ENCODE assay signal across 8 mouse cellular contexts in the genomic region with DNA sequence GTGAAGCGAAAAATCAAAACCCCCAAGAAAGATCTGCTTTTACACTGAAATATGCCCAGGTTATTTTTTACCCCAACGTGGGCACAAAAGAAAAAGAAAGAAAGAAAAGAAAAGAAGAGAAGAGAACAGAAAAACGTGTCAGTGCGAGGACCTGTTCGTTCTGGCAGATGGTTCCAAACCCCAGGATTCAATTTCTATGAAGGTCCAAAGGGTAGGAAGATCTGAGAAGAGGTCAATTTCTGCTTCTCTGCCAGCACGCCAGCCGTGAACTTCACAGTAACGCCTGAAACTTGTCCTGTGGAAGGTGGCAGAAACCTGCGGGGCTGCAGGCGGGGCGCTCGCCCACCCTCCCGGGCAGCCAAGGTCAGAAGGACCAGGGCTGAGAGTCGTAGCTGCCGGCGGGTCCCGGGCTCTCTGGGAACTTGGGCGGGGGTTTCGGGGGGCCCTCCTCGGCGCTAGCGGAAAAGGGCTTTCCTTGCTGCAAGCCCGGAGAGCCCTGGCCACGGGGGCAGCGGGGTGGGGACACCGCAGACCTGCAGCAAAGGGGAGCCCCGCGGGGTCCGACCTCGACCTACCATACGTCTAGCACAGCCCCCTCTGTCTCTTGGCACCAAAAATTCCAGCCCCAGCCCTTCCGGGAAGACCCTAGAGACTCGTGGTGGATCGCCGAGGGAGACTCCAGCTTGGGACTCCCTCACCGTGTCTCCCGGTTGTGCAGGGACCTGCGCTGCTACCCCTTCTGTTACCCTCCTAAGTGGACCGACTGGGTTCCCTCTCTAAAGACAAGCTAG. TPM values are rescaled to one million over a fixed set of nuclear protein-coding genes. Genes with fewer than 3 reads are reported as not detected.
A peak's percentile ranks its signal among the peaks of the same experiment; 100 is the strongest.
DNase-seq lines count a peak whose midpoint lies in the region; ATAC-seq and TF ChIP-seq lines count a peak whose summit lies in the region.

No protein-coding gene starts in this region.

- H3K4me2 ChIP-seq in heart, postnatal 0 days (ENCODE audit: low read depth, low read length) = peak overlapping the region; percentile 70
- H3K4me2 ChIP-seq in midbrain, embryonic 15.5 days = peak overlapping the region; percentile 51

- peak overlapping the region; percentile 67 for H3K9ac ChIP-seq in heart, postnatal 0 days (replicated peaks; ENCODE audit: low read depth, low read length)
- peak overlapping the region; percentile 52 for H3K9ac ChIP-seq in midbrain, embryonic 15.5 days

- ATAC-seq in heart, postnatal 0 days (ENCODE audit: insufficient read depth, low read depth) = no peak; the same call in 1 of the 2 replicates
- ATAC-seq in midbrain, embryonic 15.5 days (replicated peaks) = no peak; the same call in none of the 2 replicates

- TF ChIP-seq CTCF in heart, postnatal 0 days (IDR thresholded peaks at IDR 0.05; ENCODE audit: low read depth) = no peak

- no peaks in the 10 kb centered on the region for H3K36me3 ChIP-seq in heart, postnatal 0 days (replicated peaks; ENCODE audit: control insufficient read depth, insufficient read depth, low read length)
- H3K36me3 ChIP-seq in limb, embryonic 10.5 days = no peaks in the 10 kb centered on the region
- no peaks in the 10 kb centered on the region for H3K36me3 ChIP-seq in midbrain, embryonic 15.5 days (replicated peaks)

- peak; percentile 12 for DNase-seq in gastrocnemius, postnatal 25 days
- no peak for DNase-seq in gastrocnemius, adult 18-20 months (ENCODE audit: low spot score)
- DNase-seq in 3T3-L1 (ENCODE audit: low read depth, low spot score) = peak; percentile 4
- peak; percentile 37 for DNase-seq in brain, adult 2 months (ENCODE audit: low read depth, low spot score)
- DNase-seq in heart, postnatal 0 days (ENCODE audit: low spot score) = peak; percentile 18
- no peak for DNase-seq in limb, embryonic 10.5 days (ENCODE audit: low spot score)
- DNase-seq in ovary, postnatal 36 days (ENCODE audit: low spot score) = no peak

- H3K27me3 ChIP-seq in heart, postnatal 0 days (ENCODE audit: control insufficient read depth, insufficient read depth, low read length) = no peaks in the 10 kb centered on the region
- H3K27me3 ChIP-seq in limb, embryonic 10.5 days (ENCODE audit: low read depth, poor library complexity, severe bottlenecking) = peaks cover 84% of the 10 kb centered on the region
- no peaks in the 10 kb centered on the region for H3K27me3 ChIP-seq in midbrain, embryonic 15.5 days (replicated peaks)

- H3K9me3 ChIP-seq in heart, postnatal 0 days (replicated peaks; ENCODE audit: control insufficient read depth, low read length) = no peaks in the 10 kb centered on the region
- H3K9me3 ChIP-seq in limb, embryonic 10.5 days (replicated peaks) = no peaks in the 10 kb centered on the region
- no peaks in the 10 kb centered on the region for H3K9me3 ChIP-seq in midbrain, embryonic 15.5 days

- peak overlapping the region; percentile 73 for H3K4me3 ChIP-seq in heart, postnatal 0 days (ENCODE audit: low read depth, low read length)
- H3K4me3 ChIP-seq in limb, embryonic 10.5 days = peak overlapping the region; percentile 62
- peak overlapping the region; percentile 62 for H3K4me3 ChIP-seq in midbrain, embryonic 15.5 days

- H3K4me1 ChIP-seq in heart, postnatal 0 days (ENCODE audit: control insufficient read depth, insufficient read depth) = no peaks in the 10 kb centered on the region
- H3K4me1 ChIP-seq in limb, embryonic 10.5 days = no peaks in the 10 kb centered on the region
- 0 out of 2 replicates have a peak, but pooled peaks cover 3% of the 10 kb centered on the region for H3K4me1 ChIP-seq in midbrain, embryonic 15.5 days

- no peak for TF ChIP-seq EP300 in heart, postnatal 0 days (IDR thresholded peaks at IDR 0.05; ENCODE audit: low read depth)

- 19% methylated on average over 32 of the region's 39 CpGs for WGBS in heart, postnatal 0 days
- WGBS in limb, embryonic 10.5 days = 17% methylated on average over 35 of the region's 39 CpGs
- WGBS in midbrain, embryonic 15.5 days = 20% methylated on average over 33 of the region's 39 CpGs

- peak overlapping the region; percentile 88 for H3K27ac ChIP-seq in heart, postnatal 0 days (ENCODE audit: low read depth)
- peak overlapping the region; percentile 79 for H3K27ac ChIP-seq in limb, embryonic 10.5 days
- H3K27ac ChIP-seq in midbrain, embryonic 15.5 days = peak overlapping the region; percentile 88

RNA-seq across cellular contexts. Expression of a gene that starts 0.6 kb away (rescaled TPM):
- 1 to 10 TPM in 1 of 2 experiments, under 1 TPM in 1; 0.95 to 1.1 TPM for total RNA-seq in gastrocnemius, postnatal 25 days (2021)
- 1 to 10 TPM in 1 of 2 experiments, under 1 TPM in 1; 0.98 to 1.2 TPM for total RNA-seq in gastrocnemius, adult 18-20 months (2021)
- 3.3 and 4.4 TPM in 2 replicates for total RNA-seq in heart, postnatal 0 days (2014; rRNA removed; ENCODE audit: low replicate concordance)
- polyA plus RNA-seq in heart, postnatal 0 days (2015; fragmentation: Nextera tagmentation; extraction: Ambion mirVana) = 1.7 TPM in 2 replicates
- 0.87 and 1.4 TPM in 2 replicates for polyA plus RNA-seq in limb, embryonic 10.5 days (2016; fragmentation: Nextera tagmentation; extraction: Ambion mirVana)
- 4.2 TPM in 2 replicates for polyA plus RNA-seq in midbrain, embryonic 15.5 days (2015; fragmentation: Nextera tagmentation; extraction: Ambion mirVana)

Comparison
In these comparisons a context has a peak if more than half of its experiments do, and no peak if none do; other contexts are left out.
1. DNase-seq: peak in gastrocnemius, postnatal 25 days (single experiment), 3T3-L1 (single experiment), brain, adult 2 months (single experiment) and heart, postnatal 0 days (single experiment); none in gastrocnemius, adult 18-20 months (single experiment), limb, embryonic 10.5 days (single experiment) and ovary, postnatal 36 days (single experiment).
2. Peak in every context shown above with its lines, with median percentiles within 50 percentile points of each other: H3K27ac ChIP-seq and H3K4me3 ChIP-seq.